Mouse (Mus musculus) midbrain, embryonic 12.5 days (tissue): ENCODE measurements around the gene Npas3. TPM values are rescaled to one million over a fixed set of nuclear protein-coding genes. Genes with fewer than 3 reads are reported as not detected.
A peak's percentile ranks its signal among the peaks of the same experiment; 100 is the strongest.

Experiments
- ATAC-seq: fragments of 200-750 bp; cut with Nextera tagmentation; 2 replicates; pipeline ENCODE4 v1.8.0; 2017; ENCODE audit warnings: low read depth, moderate TSS enrichment, moderate library complexity; ENCODE audit not compliant: low FRiP score
- H3K27ac ChIP-seq: fragments of 300-500 bp; sonication (generic); replicated peaks from 2 replicates; pipeline ENCODE4 v1.5.1; 2016; ENCODE audit warnings: mild to moderate bottlenecking
- H3K27me3 ChIP-seq: fragments of 300-500 bp; sonication (generic); 2 replicates; pipeline ENCODE4 v1.6.1; 2016; ENCODE audit warnings: mild to moderate bottlenecking
- H3K36me3 ChIP-seq: fragments of 300-500 bp; sonication (generic); 2 replicates; pipeline ENCODE4 v1.6.1; 2016
- H3K4me1 ChIP-seq: fragments of 300-500 bp; sonication (generic); 2 replicates; pipeline ENCODE4 v1.6.1; 2016
- H3K4me2 ChIP-seq: fragments of 300-500 bp; sonication (generic); replicated peaks from 2 replicates; pipeline ENCODE4 v1.6.1; 2016; ENCODE audit warnings: mild to moderate bottlenecking, moderate library complexity
- H3K4me3 ChIP-seq: fragments of 300-500 bp; sonication (generic); 2 replicates; pipeline ENCODE4 v1.5.1; 2016; ENCODE audit warnings: mild to moderate bottlenecking
- H3K9ac ChIP-seq: fragments of 300-500 bp; sonication (generic); replicated peaks from 2 replicates; pipeline ENCODE4 v1.6.1; 2016; ENCODE audit warnings: mild to moderate bottlenecking, moderate library complexity
- H3K9me3 ChIP-seq: fragments of 300-500 bp; sonication (generic); 2 replicates; pipeline ENCODE4 v1.6.1; 2016; ENCODE audit warnings: mild to moderate bottlenecking
- WGBS: fragments of 180-500 bp; shearing (Covaris S2); methylation state at CpG from one replicate; pipeline ENCODE4 v1.1.7; 2016; 5-methylcytosine and 5-hydroxymethylcytosine counted together
- polyA plus RNA-seq: library from polyadenylated mRNA; unstranded; fragments of >200 nt; fragmentation: Nextera tagmentation; extraction: Ambion mirVana; gene quantifications from 2 replicates; pipeline ENCODE4 v1.2.1, GENCODE M21; 2016

The Npas3 gene
- polyA plus RNA-seq, 1 experiment from 2014 or later = 30.0 TPM

GRCm38 (mm10) chr12:54045360-54045759 is 796.9 kb downstream of the Npas3 start:
- Histone ChIP-seq H3K36me3 (no peaks in the 10 kb centered on the region), H3K4me1 (peaks cover 30% of the 10 kb centered on the region), H3K9ac (no peak overlapping the region), H3K9me3 (no peaks in the 10 kb centered on the region), H3K27ac (no peak overlapping the region), H3K4me3 (no peak overlapping the region), H3K27me3 (no peaks in the 10 kb centered on the region), H3K4me2 (no peak overlapping the region)
- WGBS = 69% methylated on average over 4 of the region's 4 CpGs
- ATAC-seq = no peak

- Histone ChIP-seq H3K4me2 (no peak overlapping the region), H3K9me3 (no peaks in the 10 kb centered on the region), H3K4me1 (peaks cover 30% of the 10 kb centered on the region), H3K27ac (no peak overlapping the region), H3K4me3 (no peak overlapping the region), H3K36me3 (no peaks in the 10 kb centered on the region), H3K27me3 (no peaks in the 10 kb centered on the region), H3K9ac (no peak overlapping the region)
- 37% methylated on average over 6 of the region's 6 CpGs for WGBS
- ATAC-seq = no peak
Observed at GRCm38 (mm10) chr12:54046824-54047223, 798.3 kb downstream of the Npas3 start.

GRCm38 (mm10) chr12:54048126-54048525 is 799.6 kb downstream of the Npas3 start:
- peaks cover 32% of the 10 kb centered on the region for H3K4me1 ChIP-seq
- ATAC-seq = no peak
- H3K9me3 ChIP-seq = no peaks in the 10 kb centered on the region
- no peak overlapping the region for H3K4me3 ChIP-seq
- no peak overlapping the region for H3K4me2 ChIP-seq
- H3K9ac ChIP-seq = no peak overlapping the region
- H3K27me3 ChIP-seq = no peaks in the 10 kb centered on the region
- H3K27ac ChIP-seq = no peak overlapping the region
- 75% methylated on average over 5 of the region's 5 CpGs for WGBS
- H3K36me3 ChIP-seq = no peaks in the 10 kb centered on the region

- Histone ChIP-seq H3K27me3 (no peaks in the 10 kb centered on the region), H3K9ac (no peak overlapping the region), H3K4me2 (no peak overlapping the region), H3K4me3 (no peak overlapping the region), H3K27ac (no peak overlapping the region), H3K36me3 (no peaks in the 10 kb centered on the region), H3K9me3 (no peaks in the 10 kb centered on the region), H3K4me1 (peaks cover 26% of the 10 kb centered on the region)
- 89% methylated on average over 4 of the region's 4 CpGs for WGBS
- ATAC-seq = no peak
Observed at GRCm38 (mm10) chr12:54049926-54050325, 801.4 kb downstream of the Npas3 start.

- Histone ChIP-seq H3K4me3 (no peak overlapping the region), H3K36me3 (no peaks in the 10 kb centered on the region), H3K9me3 (no peaks in the 10 kb centered on the region), H3K4me2 (no peak overlapping the region), H3K4me1 (peaks cover 25% of the 10 kb centered on the region), H3K27ac (peak overlapping the region; percentile 43), H3K9ac (no peak overlapping the region), H3K27me3 (no peaks in the 10 kb centered on the region)
- WGBS = 45% methylated on average over 3 of the region's 3 CpGs
- no peak for ATAC-seq
Observed at GRCm38 (mm10) chr12:54052939-54053338, 804.5 kb downstream of the Npas3 start.

- H3K36me3 ChIP-seq = no peaks in the 10 kb centered on the region
- no peaks in the 10 kb centered on the region for H3K27me3 ChIP-seq
- H3K9me3 ChIP-seq = no peaks in the 10 kb centered on the region
- no peak overlapping the region for H3K4me3 ChIP-seq
- no peak for ATAC-seq
- H3K9ac ChIP-seq = no peak overlapping the region
- 0 out of 2 replicates have a peak overlapping the region, but pooled peaks have one; percentile 43 for H3K27ac ChIP-seq
- 89% methylated on average over 6 of the region's 6 CpGs for WGBS
- peaks cover 26% of the 10 kb centered on the region for H3K4me1 ChIP-seq
- no peak overlapping the region for H3K4me2 ChIP-seq
Observed at GRCm38 (mm10) chr12:54053598-54053997, 805.1 kb downstream of the Npas3 start.

GRCm38 (mm10) chr12:54060732-54061131 is 812.3 kb downstream of the Npas3 start:
- no peaks in the 10 kb centered on the region for H3K36me3 ChIP-seq
- no peak overlapping the region for H3K27ac ChIP-seq
- no peaks in the 10 kb centered on the region for H3K9me3 ChIP-seq
- no peak overlapping the region for H3K4me3 ChIP-seq
- no peaks in the 10 kb centered on the region for H3K27me3 ChIP-seq
- H3K9ac ChIP-seq = no peak overlapping the region
- no peak overlapping the region for H3K4me2 ChIP-seq
- peak; percentile 63; the same call in 1 of the 2 replicates for ATAC-seq
- WGBS = 19% methylated on average over 8 of the region's 8 CpGs
- peaks cover 19% of the 10 kb centered on the region; the same call in 1 of the 2 replicates for H3K4me1 ChIP-seq

- Histone ChIP-seq H3K4me1 (peaks cover 19% of the 10 kb centered on the region; the same call in 1 of the 2 replicates), H3K9me3 (no peaks in the 10 kb centered on the region), H3K27me3 (no peaks in the 10 kb centered on the region), H3K4me3 (no peak overlapping the region), H3K4me2 (no peak overlapping the region), H3K27ac (peak overlapping the region; percentile 30; the same call in 1 of the 2 replicates), H3K36me3 (no peaks in the 10 kb centered on the region), H3K9ac (no peak overlapping the region)
- ATAC-seq = no peak
- 66% methylated on average over 6 of the region's 6 CpGs for WGBS
Observed at GRCm38 (mm10) chr12:54061168-54061567, 812.7 kb downstream of the Npas3 start.

- Histone ChIP-seq H3K27ac (no peak overlapping the region), H3K36me3 (peaks cover 7% of the 10 kb centered on the region), H3K4me2 (no peak overlapping the region), H3K4me1 (peaks cover 15% of the 10 kb centered on the region), H3K9me3 (no peaks in the 10 kb centered on the region), H3K27me3 (peaks cover 27% of the 10 kb centered on the region), H3K9ac (no peak overlapping the region), H3K4me3 (no peak overlapping the region)
- ATAC-seq = no peak
- WGBS = 85% methylated on average over 16 of the region's 16 CpGs
Observed at GRCm38 (mm10) chr12:54064986-54065385, 816.5 kb downstream of the Npas3 start.

GRCm38 (mm10) chr12:54065607-54066006 is 817.1 kb downstream of the Npas3 start:
- Histone ChIP-seq H3K4me1 (peaks cover 10% of the 10 kb centered on the region), H3K4me3 (no peak overlapping the region), H3K36me3 (peaks cover 7% of the 10 kb centered on the region), H3K9me3 (no peaks in the 10 kb centered on the region), H3K27ac (no peak overlapping the region), H3K9ac (no peak overlapping the region), H3K27me3 (peaks cover 27% of the 10 kb centered on the region), H3K4me2 (no peak overlapping the region)
- no peak for ATAC-seq
- WGBS = 82% methylated on average over 11 of the region's 11 CpGs

GRCm38 (mm10) chr12:54067419-54067818 is 818.9 kb downstream of the Npas3 start:
- Histone ChIP-seq H3K4me2 (peak overlapping the region; percentile 56), H3K36me3 (peaks cover 7% of the 10 kb centered on the region), H3K9ac (no peak overlapping the region), H3K4me1 (peaks cover 10% of the 10 kb centered on the region), H3K27ac (no peak overlapping the region), H3K9me3 (no peaks in the 10 kb centered on the region), H3K27me3 (peaks cover 27% of the 10 kb centered on the region), H3K4me3 (peak overlapping the region; percentile 38)
- no peak for ATAC-seq
- WGBS = 33% methylated on average over 14 of the region's 14 CpGs

- peak; percentile 74 for ATAC-seq
- 6% methylated on average over 84 of the region's 84 CpGs for WGBS
- Histone ChIP-seq H3K4me1 (peaks cover 10% of the 10 kb centered on the region), H3K9ac (peak overlapping the region; percentile 32; the same call in 1 of the 2 replicates), H3K27me3 (peaks cover 27% of the 10 kb centered on the region), H3K36me3 (peaks cover 7% of the 10 kb centered on the region), H3K9me3 (no peaks in the 10 kb centered on the region), H3K4me3 (peak overlapping the region; percentile 38), H3K27ac (no peak overlapping the region), H3K4me2 (peak overlapping the region; percentile 56)
Observed at GRCm38 (mm10) chr12:54067886-54068756, 819.6 kb downstream of the Npas3 start.
